8 mouse cellular contexts compared by ENCODE assay signal in genomic region chr1:87621858-87622279, GRCm38 (mm10). TPM values are rescaled to one million over a fixed set of nuclear protein-coding genes. Genes with fewer than 3 reads are reported as not detected.
A peak's percentile ranks its signal among the peaks of the same experiment; 100 is the strongest.
DNase-seq lines count a peak whose midpoint lies in the region; ATAC-seq lines count a peak whose summit lies in the region.

No protein-coding gene starts in this region.

- peak; percentile 5 for ATAC-seq in activated CD4-positive, CD25-positive, alpha-beta regulatory T cell, adult 4 months
- ATAC-seq in megakaryocyte progenitor cell, adult 5-6 weeks (replicated peaks; ENCODE audit: poor library complexity): no peak

- DNase-seq in frontal cortex, postnatal 36 days (ENCODE audit: low spot score in 2 of 2): peak; percentile 43 to 50
- no peak for DNase-seq in frontal cortex, postnatal 14 days (ENCODE audit: low spot score in 2 of 2)
- DNase-seq in left cerebral cortex, adult 18-20 months (ENCODE audit: low spot score in 2 of 2): peak; percentile 48 to 50
- no peak for DNase-seq in left cerebral cortex, adult 11 months (ENCODE audit: low spot score)
- DNase-seq in right cerebral cortex, postnatal 25 days: peak; percentile 60
- DNase-seq in cerebellum, adult 18-20 months: no peak

RNA-seq across cellular contexts. Expression of gene Inpp5d, which starts 1.8 kb away (rescaled TPM):
- 10 to 100 TPM; 14.9 to 15.3 TPM for total RNA-seq in left cerebral cortex, adult 18-20 months (2021)
- polyA plus RNA-seq in activated CD4-positive, CD25-positive, alpha-beta regulatory T cell, adult 4 months (2017; shearing (Covaris generic)): 100 to 1,000 TPM; 125 to 127 TPM
- total RNA-seq in megakaryocyte progenitor cell, adult 5-6 weeks (2015): 57.6 and 66.3 TPM in 2 replicates
- 67.8 and 85.6 TPM in 2 replicates for total RNA-seq in megakaryocyte progenitor cell, adult 5-6 weeks (2017)

RNA-seq across cellular contexts. Expression of gene Ngef, which starts 48.2 kb away (rescaled TPM):
- total RNA-seq in left cerebral cortex, adult 18-20 months (2021): 100 to 1,000 TPM; 357 to 374 TPM
- not detected for polyA plus RNA-seq in activated CD4-positive, CD25-positive, alpha-beta regulatory T cell, adult 4 months (2017; shearing (Covaris generic))
- not detected in 2 replicates for total RNA-seq in megakaryocyte progenitor cell, adult 5-6 weeks (2015)
- total RNA-seq in megakaryocyte progenitor cell, adult 5-6 weeks (2017): not detected in 2 replicates

Comparison
In these comparisons a context has a peak if more than half of its experiments do, and no peak if none do; other contexts are left out.
1. DNase-seq: peak in frontal cortex, postnatal 36 days (2 of 2), left cerebral cortex, adult 18-20 months (2 of 2) and right cerebral cortex, postnatal 25 days (single experiment); none in frontal cortex, postnatal 14 days (0 of 2), left cerebral cortex, adult 11 months (single experiment) and cerebellum, adult 18-20 months (0 of 2).
2. RNA of gene Ngef, which starts 48.2 kb away (total RNA-seq): 357 to 374 TPM in left cerebral cortex, adult 18-20 months; not detected in megakaryocyte progenitor cell, adult 5-6 weeks; every median in the first group is over 100 times any median in the second.